Mouse (Mus musculus): ENCODE data around the gene Med26. TPM values are rescaled to one million over a fixed set of nuclear protein-coding genes. Genes with fewer than 3 reads are reported as not detected.

Med26 gene
- polyA plus RNA-seq (2012; fragmentation: generic; extraction: Trizol): 7.6 TPM

GRCm38 (mm10) chr8:72547802-72548643, at the start of gene Med26:
Gene Med26 (minus strand): TSS chr8:72548270.
- no peaks in the 10 kb centered on the region for H3K36me3 ChIP-seq (ENCODE audit: control insufficient read depth, insufficient read depth)
- peak within 1 kb of the TSS; percentile 92 for H3K4me3 ChIP-seq
- H3K79me2 ChIP-seq (ENCODE audit: control insufficient read depth, insufficient read depth): peaks cover 51% of the 10 kb centered on the region
- H3K4me2 ChIP-seq (ENCODE audit: low read depth): peak within 1 kb of the TSS; percentile 99
- TF ChIP-seq CEBPB (IDR thresholded peaks at IDR 0.05; ENCODE audit: insufficient read depth, poor library complexity, severe bottlenecking) (no peak), TCF3 (IDR thresholded peaks at IDR 0.05; ENCODE audit: insufficient read length, low read depth) (no peak), SRF (IDR thresholded peaks at IDR 0.05; ENCODE audit: control insufficient read depth, insufficient read length, low read depth) (peak; percentile 31), POLR2A (IDR thresholded peaks at IDR 0.05; ENCODE audit: insufficient read length, low read depth) (peak; percentile 92), POLR2AphosphoS2 (IDR thresholded peaks at IDR 0.05; ENCODE audit: insufficient read length, low read depth) (peak; percentile 83), MYOG (IDR thresholded peaks at IDR 0.05; ENCODE audit: control insufficient read depth in 1 of 3, insufficient read depth in 1 of 3, insufficient read length in 2 of 3, low read depth in 2 of 3) (peak in 1 of 3 experiments; percentile 14), MYOD1 (IDR thresholded peaks at IDR 0.05; ENCODE audit: control insufficient read depth in 1 of 3, insufficient read length in 2 of 3, low read depth in 2 of 3) (peak in 1 of 3 experiments; percentile 35)
- peak within 1 kb of the TSS; percentile 58 for H3ac ChIP-seq (ENCODE audit: control insufficient read depth, insufficient read length)
- H3K27me3 ChIP-seq (ENCODE audit: control insufficient read depth, insufficient read depth, insufficient read length): no peaks in the 10 kb centered on the region

GRCm38 (mm10) chr8:72590198-72590597, 42.1 kb upstream of the Med26 start:
- TF ChIP-seq SRF (IDR thresholded peaks at IDR 0.05; ENCODE audit: control insufficient read depth, insufficient read length, low read depth): no peak
- Histone ChIP-seq H3K79me2 (ENCODE audit: control insufficient read depth, insufficient read depth) (no peaks in the 10 kb centered on the region), H3K4me3 (no peak overlapping the region), H3K4me2 (ENCODE audit: low read depth) (no peak overlapping the region), H3K27me3 (ENCODE audit: control insufficient read depth, insufficient read depth, insufficient read length) (no peaks in the 10 kb centered on the region), H3K36me3 (ENCODE audit: control insufficient read depth, insufficient read depth) (no peaks in the 10 kb centered on the region), H3ac (ENCODE audit: control insufficient read depth, insufficient read length) (no peak overlapping the region)

- no peaks in the 10 kb centered on the region for H3K79me2 ChIP-seq (ENCODE audit: control insufficient read depth, insufficient read depth)
- no peak overlapping the region for H3K4me3 ChIP-seq
- H3ac ChIP-seq (ENCODE audit: control insufficient read depth, insufficient read length): no peak overlapping the region
- H3K36me3 ChIP-seq (ENCODE audit: control insufficient read depth, insufficient read depth): no peaks in the 10 kb centered on the region
- no peak for TF ChIP-seq REST (IDR thresholded peaks at IDR 0.05; ENCODE audit: insufficient read depth, insufficient read length)
- TF ChIP-seq MYOG (IDR thresholded peaks at IDR 0.05; ENCODE audit: control insufficient read depth in 1 of 3, insufficient read depth in 1 of 3, insufficient read length in 2 of 3, low read depth in 2 of 3): peak in 1 of 3 experiments; percentile 2
- TF ChIP-seq USF1 (IDR thresholded peaks at IDR 0.05; ENCODE audit: low read depth): peak; percentile 3
- no peak for TF ChIP-seq TCF12 (IDR thresholded peaks at IDR 0.05; ENCODE audit: insufficient read depth, poor library complexity, severe bottlenecking)
- TF ChIP-seq TCF3 (IDR thresholded peaks at IDR 0.05; ENCODE audit: insufficient read length, low read depth): no peak
- TF ChIP-seq MYOD1 (IDR thresholded peaks at IDR 0.05; ENCODE audit: control insufficient read depth in 1 of 3, insufficient read length in 2 of 3, low read depth in 2 of 3): peak in 1 of 3 experiments; percentile 25
- no peak for TF ChIP-seq MAX (IDR thresholded peaks at IDR 0.05; ENCODE audit: low read depth)
- TF ChIP-seq E2F4 (IDR thresholded peaks at IDR 0.05; ENCODE audit: insufficient read depth): no peak
- no peak for TF ChIP-seq POLR2A (IDR thresholded peaks at IDR 0.05; ENCODE audit: insufficient read length, low read depth)
- no peak for TF ChIP-seq SRF (IDR thresholded peaks at IDR 0.05; ENCODE audit: control insufficient read depth, insufficient read length, low read depth)
- peak overlapping the region; percentile 42 for H3K4me2 ChIP-seq (ENCODE audit: low read depth)
- H3K27me3 ChIP-seq (ENCODE audit: control insufficient read depth, insufficient read depth, insufficient read length): no peaks in the 10 kb centered on the region
Measured at GRCm38 (mm10) chr8:72589286-72589685, 41.2 kb upstream of the Med26 start.

- no peaks in the 10 kb centered on the region for H3K27me3 ChIP-seq (ENCODE audit: control insufficient read depth, insufficient read depth, insufficient read length)
- H3K4me3 ChIP-seq: no peak overlapping the region
- H3ac ChIP-seq (ENCODE audit: control insufficient read depth, insufficient read length): no peak overlapping the region
Measured at GRCm38 (mm10) chr8:72588865-72589264, 40.8 kb upstream of the Med26 start.

GRCm38 (mm10) chr8:72587806-72588205, 39.7 kb upstream of the Med26 start:
- Histone ChIP-seq H3K27me3 (ENCODE audit: control insufficient read depth, insufficient read depth, insufficient read length) (no peaks in the 10 kb centered on the region), H3K4me2 (ENCODE audit: low read depth) (peak overlapping the region; percentile 51), H3K79me2 (ENCODE audit: control insufficient read depth, insufficient read depth) (no peaks in the 10 kb centered on the region), H3ac (ENCODE audit: control insufficient read depth, insufficient read length) (no peak overlapping the region), H3K36me3 (ENCODE audit: control insufficient read depth, insufficient read depth) (no peaks in the 10 kb centered on the region), H3K4me3 (no peak overlapping the region)
- TF ChIP-seq MYOG (IDR thresholded peaks at IDR 0.05; ENCODE audit: control insufficient read depth in 1 of 3, insufficient read depth in 1 of 3, insufficient read length in 2 of 3, low read depth in 2 of 3) (peak; percentile 19 to 81 (median 68)), USF1 (IDR thresholded peaks at IDR 0.05; ENCODE audit: low read depth) (no peak), REST (IDR thresholded peaks at IDR 0.05; ENCODE audit: insufficient read depth, insufficient read length) (no peak), SRF (IDR thresholded peaks at IDR 0.05; ENCODE audit: control insufficient read depth, insufficient read length, low read depth) (no peak), E2F4 (IDR thresholded peaks at IDR 0.05; ENCODE audit: insufficient read depth) (no peak), TCF12 (IDR thresholded peaks at IDR 0.05; ENCODE audit: insufficient read depth, poor library complexity, severe bottlenecking) (no peak), TCF3 (IDR thresholded peaks at IDR 0.05; ENCODE audit: insufficient read length, low read depth) (peak; percentile 13), POLR2A (IDR thresholded peaks at IDR 0.05; ENCODE audit: insufficient read length, low read depth) (no peak), CEBPB (IDR thresholded peaks at IDR 0.05; ENCODE audit: insufficient read depth, poor library complexity, severe bottlenecking) (no peak), MAX (IDR thresholded peaks at IDR 0.05; ENCODE audit: low read depth) (no peak), MYOD1 (IDR thresholded peaks at IDR 0.05; ENCODE audit: control insufficient read depth in 1 of 3, insufficient read length in 2 of 3, low read depth in 2 of 3) (peak; percentile 60 to 82 (median 81)), POLR2AphosphoS2 (IDR thresholded peaks at IDR 0.05; ENCODE audit: insufficient read length, low read depth) (no peak)

More at GRCm38 (mm10) chr8:72588865-72589264, 40.8 kb upstream of the Med26 start:
- no peak for TF ChIP-seq CEBPB (IDR thresholded peaks at IDR 0.05; ENCODE audit: insufficient read depth, poor library complexity, severe bottlenecking)
- TF ChIP-seq REST (IDR thresholded peaks at IDR 0.05; ENCODE audit: insufficient read depth, insufficient read length): no peak
- no peak for TF ChIP-seq TCF12 (IDR thresholded peaks at IDR 0.05; ENCODE audit: insufficient read depth, poor library complexity, severe bottlenecking)
- no peak for TF ChIP-seq MAX (IDR thresholded peaks at IDR 0.05; ENCODE audit: low read depth)
- TF ChIP-seq MYOG (IDR thresholded peaks at IDR 0.05; ENCODE audit: control insufficient read depth in 1 of 3, insufficient read depth in 1 of 3, insufficient read length in 2 of 3, low read depth in 2 of 3): no peak
- TF ChIP-seq E2F4 (IDR thresholded peaks at IDR 0.05; ENCODE audit: insufficient read depth): no peak
- TF ChIP-seq SRF (IDR thresholded peaks at IDR 0.05; ENCODE audit: control insufficient read depth, insufficient read length, low read depth): no peak
- Histone ChIP-seq H3K4me2 (ENCODE audit: low read depth) (no peak overlapping the region), H3K79me2 (ENCODE audit: control insufficient read depth, insufficient read depth) (no peaks in the 10 kb centered on the region), H3K36me3 (ENCODE audit: control insufficient read depth, insufficient read depth) (no peaks in the 10 kb centered on the region)
